Mouse (Mus musculus): ENCODE results near the gene Slc5a5.

Gene Slc5a5

DNA sequence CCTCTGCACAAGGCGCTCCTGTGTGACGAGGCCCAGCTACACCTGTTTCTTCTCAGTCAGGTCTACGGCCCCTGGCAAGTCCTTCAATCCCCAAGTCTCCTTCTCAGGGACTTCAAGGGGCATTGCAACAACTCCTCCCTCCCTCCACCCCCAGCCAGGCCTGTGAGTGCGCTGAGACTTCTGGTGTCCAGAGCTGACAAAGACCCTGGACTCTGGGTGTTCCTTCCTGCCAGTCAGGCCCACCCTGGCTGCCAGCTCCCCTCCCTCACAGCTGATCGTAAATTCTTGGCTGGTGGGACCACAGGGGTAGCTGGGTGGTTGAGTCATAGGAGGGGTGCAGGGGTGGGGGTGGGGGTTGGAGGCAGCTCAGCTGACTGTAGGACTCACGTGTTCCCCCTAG is 40.7 kb downstream of the Slc5a5 start:
- no peak for DNase-seq

DNA sequence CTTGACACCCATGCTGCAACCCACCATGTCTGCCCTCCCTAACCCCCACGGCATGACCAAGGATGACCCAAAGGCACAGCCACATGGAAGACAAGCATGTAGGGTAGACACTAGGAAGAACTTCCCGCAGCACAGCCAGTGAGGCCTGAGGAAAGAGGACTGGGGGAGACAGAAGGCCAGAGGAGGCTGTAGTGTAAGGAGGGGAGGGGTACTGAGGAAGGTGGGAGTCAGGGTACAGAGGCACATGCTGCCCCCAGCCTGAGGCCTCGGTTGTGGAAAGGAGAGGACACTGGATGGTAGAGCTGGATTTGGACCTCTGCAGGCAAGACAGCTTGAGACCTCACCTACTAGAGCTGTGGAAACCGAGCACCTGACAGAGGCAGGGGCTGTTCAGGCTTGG is 41.6 kb downstream of the Slc5a5 start:
- no peak for DNase-seq

DNA sequence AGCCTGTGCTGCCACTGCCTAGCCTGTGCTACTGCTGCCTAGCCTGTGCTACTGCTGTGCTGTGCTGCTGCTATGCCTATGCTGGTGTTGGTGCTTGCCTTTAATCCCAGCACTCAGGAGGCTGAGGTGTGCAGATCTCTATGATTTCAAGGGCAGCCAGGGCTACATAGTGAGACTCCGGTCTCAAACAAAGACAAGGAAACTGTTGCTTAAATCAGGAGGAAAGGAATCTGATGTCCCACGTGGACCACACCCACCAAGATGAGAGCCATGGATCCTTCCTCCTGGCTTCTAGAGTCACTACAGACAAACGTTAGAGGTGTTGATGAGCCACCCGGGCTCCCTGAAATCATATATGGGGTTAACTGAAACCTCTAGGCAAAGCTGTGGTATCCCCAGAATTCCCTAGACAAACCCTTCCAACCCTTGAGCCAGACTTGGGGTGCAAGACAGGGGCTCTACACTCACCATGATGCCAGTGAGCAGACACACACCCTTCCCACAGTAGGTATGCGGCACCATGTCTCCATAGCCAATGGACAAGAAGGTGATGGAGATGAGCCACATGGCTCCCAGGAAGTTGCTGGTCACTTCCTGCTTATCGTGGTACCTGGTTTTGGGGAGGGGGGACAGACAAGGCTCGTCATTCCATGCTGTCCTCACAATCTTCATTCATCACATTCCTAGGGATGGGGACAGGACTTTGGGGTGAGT is 42.3 kb downstream of the Slc5a5 start:
- DNase-seq = no peak

DNA sequence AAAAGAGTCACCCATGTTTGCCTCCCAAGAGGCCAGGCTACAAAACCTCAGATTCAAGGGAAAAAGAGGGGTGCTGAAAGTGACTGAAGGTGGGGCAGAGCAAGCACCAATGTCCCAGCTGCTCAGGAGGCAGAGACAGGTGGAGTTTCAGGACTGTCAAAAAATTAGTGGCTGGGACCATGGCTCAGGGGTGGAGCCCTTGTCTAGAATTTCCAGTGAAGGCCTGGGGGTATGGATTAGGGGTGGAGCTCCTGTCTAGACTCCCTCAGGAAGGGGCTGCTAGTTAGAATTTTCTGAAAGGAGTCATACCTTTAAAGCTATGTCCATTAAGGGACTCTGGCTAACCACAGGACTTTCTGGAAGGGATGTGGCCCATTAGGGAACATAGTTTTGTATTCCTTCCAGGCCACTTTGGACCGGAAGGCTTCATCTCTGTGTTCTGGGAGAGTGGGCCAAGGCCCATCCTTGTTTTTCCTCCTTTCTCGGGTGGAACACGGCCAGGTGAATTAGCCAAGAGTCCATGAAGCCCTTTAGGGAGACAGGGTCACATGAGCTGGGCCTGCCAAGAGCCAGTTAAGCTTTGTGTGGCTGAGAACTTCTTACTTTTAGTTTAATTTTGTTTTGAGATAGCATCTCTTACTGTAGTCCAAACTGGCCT is 43.1 kb downstream of the Slc5a5 start:
- DNase-seq = no peak

DNA sequence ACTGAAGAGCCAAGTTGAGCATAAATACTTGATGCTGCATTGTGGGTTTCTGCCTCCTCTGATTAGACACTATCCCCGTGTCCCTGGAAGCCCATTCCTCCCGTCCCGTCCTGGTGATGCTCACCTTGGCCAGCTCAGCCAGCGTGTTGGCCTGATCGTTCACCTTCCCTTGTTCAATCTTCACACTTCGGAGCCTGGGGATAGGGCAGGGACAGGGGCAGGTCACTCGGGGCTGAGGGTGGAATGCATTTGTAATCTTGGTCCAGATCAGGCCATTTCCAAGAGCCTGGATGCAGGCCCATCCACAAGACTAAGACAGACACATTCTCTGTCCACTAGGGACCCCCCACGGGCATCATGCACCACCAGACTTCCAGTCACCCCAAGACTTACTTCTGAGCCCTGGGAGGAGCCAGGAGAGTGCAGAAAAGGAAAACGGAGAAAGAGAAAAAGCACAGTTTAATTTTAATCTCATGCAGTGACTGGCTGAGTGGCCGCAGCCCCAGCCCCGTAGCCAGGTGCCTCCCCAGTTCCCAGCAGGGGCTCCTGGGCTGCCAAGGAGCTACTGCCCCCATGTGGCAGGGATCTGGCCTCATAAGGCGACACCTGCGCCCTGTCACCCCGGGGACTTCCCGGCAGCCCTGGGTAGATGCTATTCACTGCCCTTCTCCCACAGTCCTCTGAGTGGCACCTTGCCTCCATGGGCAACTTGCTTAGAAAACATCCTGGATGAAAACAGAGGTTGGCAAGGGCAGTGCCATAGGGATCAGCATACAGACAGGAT is 46.0 kb downstream of the Slc5a5 start:
- no peak for DNase-seq

DNA sequence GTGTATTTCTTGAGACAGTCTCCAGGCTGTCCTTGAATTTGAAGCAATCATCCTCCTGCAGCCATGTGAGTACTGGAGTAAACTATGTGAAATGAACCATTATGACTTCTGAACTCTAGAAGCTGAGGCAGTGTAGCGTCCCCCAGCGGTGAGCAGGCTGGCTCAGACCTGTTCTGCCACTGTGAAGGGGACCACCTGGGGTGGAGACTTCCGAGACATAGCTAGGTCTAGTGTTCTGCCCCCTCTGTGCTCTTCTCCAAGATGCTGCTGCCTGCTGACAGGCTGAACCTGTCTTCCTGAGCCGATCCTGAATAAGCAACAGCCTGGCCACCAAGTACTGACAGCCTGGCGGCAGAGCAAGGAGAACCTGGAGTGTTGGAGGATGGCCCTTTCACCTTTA is 47.4 kb downstream of the Slc5a5 start:
- DNase-seq = no peak

DNA sequence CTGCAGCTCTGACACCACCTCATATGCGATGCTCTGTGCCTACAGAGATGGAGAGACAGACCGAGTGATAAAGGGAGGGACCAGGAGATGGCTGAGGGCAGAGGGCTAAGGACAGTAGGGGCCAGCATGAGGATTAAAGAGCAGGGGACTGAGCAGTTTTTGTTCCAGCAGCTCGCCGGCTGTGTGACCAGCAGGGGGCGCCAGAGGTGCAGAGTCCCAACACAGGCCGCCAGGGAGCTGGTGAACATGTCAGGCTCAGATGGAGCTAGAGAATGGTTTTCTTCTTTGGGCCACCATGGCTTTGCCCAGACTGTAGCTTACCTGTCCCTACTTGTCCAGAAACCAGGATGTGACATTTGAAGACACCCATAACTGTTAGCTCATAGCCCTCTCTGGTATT is 48.0 kb downstream of the Slc5a5 start:
- DNase-seq = peak; percentile 88

DNA sequence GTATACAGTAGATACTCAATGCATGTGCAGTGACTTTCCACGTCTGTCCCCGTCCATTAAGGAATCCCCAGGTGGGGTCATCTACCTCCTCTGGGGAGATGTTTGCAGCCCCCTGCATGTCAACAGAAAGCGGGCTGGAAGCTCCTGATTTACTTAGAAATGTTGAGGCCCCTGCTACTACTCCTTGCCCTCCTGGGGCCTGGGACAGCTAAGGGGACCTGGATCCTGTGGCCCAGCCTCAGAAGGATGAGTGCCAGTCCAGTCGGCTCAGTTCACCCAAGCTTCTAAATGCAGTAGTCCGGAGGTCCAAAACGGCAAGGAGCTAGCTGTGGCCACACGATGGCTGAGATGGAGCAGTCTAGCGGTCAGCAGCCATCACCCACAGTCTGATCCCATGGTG is 48.6 kb downstream of the Slc5a5 start:
- no peak for DNase-seq

DNA sequence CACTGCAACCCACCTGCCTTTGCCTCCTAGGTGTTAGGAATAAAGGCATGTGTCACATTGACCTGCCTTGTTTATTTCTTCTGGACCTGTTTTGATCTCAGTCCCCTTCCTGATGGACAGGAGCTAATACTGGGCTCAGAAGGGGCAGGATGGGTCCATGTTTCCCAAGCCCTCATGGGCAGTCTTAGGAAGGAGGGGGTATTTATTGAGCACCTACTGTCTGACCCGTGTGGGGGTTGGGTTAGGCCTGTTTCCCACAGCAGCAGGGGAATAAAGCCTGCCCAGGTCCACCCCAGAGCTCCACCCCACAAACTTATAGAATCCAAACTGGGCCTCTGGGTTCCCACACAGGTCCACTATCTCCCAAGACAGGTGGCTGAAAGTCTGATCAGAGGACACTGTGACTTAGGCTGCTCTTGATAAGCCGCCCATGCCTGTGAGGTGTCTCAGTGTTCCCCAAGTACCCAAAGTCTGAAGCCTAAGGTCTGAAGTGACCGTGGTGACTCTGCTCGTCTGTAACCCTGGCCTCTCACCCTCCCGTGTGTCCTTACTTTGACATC is 49.3 kb downstream of the Slc5a5 start:
- DNase-seq = no peak

DNA sequence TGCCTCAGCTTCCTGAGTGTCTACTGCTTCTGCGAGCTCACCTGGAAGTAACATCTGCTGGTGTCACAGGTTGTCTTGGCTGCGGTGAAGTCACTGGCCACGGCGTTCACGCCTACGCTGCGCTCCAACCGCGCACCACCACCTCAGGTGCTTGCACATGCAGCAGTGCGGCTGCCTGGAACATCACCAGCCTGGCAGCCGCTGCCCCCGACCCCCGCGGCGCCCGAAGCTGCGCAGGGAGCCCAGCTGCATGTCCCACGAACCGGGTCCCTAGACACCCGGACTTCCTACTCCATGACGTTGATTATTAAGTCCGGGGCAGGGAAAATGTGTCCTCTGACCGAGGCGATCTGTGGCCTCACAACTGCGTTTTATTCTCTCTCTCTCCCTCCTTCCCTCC is 50.1 kb downstream of the Slc5a5 start:
- DNase-seq = no peak

DNA sequence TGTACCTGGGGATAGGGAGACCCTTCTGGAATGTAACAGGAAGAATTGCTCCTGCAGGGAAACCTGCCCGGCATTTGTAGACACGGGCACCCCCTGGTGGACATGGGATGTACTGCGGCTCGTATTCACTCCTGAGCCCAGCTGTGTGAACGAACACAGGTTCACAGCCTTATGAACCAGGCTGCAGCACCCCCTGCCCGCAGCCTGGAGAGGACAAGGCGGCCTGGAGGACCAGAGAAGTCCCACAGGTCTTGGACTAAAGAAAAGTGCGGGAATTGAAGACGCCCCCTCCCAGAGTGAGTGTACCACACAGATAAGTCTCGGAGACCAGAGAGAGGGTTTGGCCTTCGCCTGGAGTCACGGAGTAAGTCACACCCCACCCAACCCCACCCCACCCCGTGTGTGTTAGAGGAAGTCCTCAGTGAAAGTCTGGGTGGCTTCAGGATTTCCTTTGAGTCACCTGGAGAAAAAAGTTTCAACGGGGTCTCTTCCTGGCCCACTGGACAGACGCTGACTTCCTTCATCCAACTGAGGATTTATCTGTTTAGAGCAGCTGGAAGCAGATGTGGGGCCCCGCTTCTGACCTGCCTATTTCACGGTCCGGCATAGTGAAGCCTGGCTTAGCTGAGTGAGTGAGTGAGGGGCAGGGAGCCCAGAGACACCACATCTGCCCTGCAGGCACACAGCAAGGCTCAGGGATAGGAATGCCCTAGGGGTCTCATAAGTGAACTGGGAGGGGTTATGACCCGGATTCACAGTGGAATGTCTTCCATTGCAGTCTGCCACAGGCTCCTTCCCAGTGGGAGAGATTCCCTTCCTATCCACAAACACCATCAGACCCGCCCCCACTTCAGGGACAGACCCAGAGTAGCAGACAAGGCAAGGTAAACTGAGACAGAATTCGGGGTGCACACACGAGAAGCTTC is 51.1 kb downstream of the Slc5a5 start:
- peak; percentile 88 for DNase-seq

DNA sequence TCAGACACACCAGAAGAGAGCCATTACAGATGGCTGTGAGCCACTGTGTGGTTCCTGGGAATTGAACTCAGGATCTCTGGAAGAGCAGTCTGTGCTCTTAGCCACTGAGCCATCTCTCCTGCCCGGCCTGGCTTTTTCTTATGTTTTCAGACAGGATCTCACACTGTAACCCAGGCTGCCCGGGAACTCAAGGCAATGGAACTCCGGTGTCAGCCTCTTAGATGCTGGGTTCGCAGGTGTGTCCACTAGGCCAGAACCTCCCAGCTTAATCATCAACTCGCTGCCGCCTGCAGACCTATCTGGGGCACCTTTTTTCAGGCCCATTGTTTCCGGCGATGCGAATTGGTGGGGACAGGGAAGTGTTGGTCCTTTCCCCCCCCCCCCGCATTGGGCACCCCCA is 52.0 kb downstream of the Slc5a5 start:
- no peak for DNase-seq

DNA sequence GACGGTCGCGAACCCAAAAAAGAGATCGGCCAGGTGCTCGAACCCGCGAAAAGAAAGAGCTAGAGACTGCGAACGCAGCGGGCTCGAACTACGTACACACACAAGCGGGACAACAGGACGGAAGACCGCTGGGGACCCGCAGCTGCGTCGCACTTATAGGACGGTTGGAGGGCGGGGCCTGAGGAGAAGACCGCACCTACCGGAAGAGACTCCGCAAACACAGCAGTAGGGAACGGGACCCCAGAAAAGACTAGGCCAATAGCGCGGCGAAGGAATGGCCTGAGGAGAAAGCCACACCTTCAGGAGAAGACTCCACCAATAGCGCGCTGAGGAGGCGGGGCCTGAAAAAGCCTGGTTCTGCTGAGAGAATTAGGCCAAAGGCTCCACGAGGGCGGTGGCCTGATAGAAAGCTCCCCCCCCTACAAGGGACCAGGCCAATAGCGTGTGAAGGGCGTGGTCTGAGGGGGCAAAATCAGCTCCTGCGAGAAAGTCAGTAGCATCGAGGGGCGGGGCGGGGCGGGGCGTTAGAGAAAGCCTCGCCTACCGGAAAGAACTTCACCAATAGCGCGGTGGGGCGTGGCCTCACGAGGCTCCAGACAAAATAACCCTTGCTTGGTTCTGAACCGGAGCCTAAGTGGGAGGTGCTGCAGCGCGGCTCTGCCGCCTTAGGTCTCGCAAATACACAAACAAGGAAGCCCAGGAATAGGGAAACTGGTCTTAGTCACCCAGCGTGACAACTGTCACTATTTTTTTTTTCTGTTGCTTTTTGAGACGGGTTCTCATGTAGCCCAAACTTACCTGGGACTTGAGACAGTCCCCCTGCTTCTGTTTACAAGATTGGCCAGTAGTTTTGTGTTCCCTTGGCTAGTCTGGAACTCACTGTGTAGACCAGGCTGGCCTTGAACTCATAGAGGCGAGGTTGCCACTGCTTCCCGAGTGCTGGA is 52.9 kb downstream of the Slc5a5 start, which contains the start of gene Arrdc2:
Gene Arrdc2 (minus strand): TSS at position 313 of the 944 bp plus-strand sequence.
- peak; percentile 100 for DNase-seq

DNA sequence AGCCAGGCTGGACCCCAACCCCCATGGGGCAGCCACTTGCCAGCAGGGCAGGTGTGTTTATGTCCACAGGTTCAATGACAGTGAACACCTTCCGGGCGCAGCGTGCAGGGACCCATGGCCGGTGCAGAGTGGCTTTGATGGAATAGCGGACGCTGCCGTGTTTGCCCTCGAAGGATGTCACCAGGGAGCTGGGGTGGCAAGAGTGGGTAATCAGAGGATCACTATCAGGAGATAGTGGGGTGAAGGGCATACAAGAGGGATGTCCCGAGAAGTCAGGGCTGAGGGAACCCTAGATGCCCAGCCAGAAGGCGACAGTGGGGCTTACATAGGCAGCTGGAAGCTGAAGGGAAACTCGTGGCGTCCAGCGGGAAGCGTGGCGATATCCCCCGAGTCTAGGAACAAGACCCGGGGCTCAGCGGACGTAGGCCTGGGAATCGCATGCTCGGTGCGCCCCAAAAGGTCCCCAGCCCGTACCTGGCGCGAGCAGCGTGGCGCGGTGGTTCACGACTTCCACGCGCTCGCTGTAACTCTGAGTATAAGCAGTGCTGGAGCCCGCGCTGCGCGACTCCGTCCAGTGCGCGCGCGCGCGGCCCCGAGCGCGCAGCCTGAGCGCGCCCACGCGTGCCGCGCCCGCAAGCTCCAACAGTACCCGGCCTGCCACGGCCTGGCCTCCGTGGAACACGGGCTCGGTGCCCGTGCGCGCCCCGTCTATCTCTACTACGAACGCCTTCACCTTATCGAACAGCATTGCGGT is 53.7 kb downstream of the Slc5a5 start:
- DNase-seq = no peak

DNA sequence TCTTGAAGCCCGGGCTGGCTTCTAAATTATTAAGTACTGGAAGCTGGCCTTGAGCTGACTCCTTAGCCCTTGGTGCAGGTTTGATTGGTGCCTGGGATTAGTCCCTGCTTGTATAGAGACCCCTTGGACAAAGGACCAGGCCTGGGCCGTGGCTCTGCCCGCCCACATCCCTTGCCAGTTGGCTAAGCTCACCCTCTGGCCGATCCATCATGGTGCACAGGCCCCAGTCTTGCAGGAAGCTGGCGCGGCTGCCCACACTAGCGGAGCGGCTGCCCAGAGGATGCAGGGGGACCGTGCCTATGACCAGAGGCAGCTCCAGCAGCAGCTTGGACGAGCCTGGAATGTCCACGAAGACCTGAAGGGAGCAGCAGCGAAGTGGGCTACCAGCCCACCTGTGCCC is 55.9 kb downstream of the Slc5a5 start:
- DNase-seq = no peak

DNA sequence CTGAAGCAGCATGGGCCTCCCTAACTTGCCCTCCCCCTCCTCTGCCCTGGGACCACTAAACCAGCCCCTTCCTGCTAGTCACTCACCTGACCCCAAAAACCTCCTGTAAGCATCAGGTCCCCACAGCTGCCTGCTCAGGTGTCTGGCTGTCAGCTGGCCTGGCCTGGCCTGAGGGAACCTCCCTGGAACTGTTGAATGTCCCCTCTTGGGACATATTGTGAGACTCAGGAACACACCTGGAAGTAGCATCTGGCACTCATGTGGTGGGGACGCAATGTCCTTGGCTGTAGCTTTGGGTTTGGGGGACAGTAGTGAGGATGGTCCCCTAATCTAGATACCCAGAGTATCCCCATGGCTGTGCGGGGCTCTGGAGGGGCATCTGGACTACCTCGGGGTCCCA is 58.5 kb downstream of the Slc5a5 start:
- no peak for DNase-seq

DNA sequence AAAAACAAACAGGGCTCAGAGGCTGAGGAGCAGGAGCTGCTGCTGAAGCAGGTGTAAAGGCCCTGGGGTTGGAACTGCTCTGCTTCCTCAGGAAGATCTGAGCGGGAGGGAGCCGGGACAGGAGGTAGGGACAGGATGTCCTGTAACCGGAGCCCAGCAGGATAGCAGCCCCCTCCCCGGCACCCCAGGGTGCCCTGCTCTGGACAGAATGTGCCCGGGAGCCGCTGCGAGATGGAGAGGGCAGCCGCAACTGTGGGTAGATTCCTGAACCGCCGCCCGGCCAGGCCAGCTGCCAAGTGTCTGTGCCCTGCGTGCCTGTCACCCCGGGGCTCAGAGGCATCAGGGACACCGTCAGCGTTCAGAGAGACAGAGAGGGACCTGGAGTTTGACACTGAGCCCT is 59.0 kb downstream of the Slc5a5 start:
- no peak for DNase-seq

DNA sequence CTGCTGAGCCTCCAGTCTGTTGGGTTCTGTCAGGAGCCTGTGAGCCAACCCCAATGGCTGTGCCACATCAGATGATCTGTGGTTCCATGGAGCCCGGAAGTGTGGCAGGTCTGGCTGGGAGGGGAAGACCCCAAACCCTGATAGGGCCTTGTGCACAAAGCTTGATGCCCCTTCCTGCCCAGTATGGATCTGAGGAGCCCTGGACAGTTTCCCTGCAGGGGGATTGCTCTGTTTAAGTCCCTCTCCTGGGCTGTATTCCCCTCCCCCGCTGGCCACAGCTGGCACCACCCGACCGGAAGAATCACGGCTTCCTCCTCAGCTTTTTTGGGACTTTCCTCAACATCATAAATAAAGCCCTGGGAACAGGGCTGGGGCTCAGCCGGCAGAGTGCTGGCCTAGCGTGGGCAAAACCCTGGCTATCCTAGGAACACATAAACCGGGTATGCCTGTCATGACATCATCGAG is 59.5 kb downstream of the Slc5a5 start:
- DNase-seq = no peak

Data from retina, postnatal 1 day (tissue).